Mouse (Mus musculus): ENCODE data around the gene Sept10. TPM values are rescaled to one million over a fixed set of nuclear protein-coding genes. Genes with fewer than 3 reads are reported as not detected.

Sept10 gene
- polyA plus RNA-seq, 1 experiment from 2014 or later, result 43.1 TPM

DNA sequence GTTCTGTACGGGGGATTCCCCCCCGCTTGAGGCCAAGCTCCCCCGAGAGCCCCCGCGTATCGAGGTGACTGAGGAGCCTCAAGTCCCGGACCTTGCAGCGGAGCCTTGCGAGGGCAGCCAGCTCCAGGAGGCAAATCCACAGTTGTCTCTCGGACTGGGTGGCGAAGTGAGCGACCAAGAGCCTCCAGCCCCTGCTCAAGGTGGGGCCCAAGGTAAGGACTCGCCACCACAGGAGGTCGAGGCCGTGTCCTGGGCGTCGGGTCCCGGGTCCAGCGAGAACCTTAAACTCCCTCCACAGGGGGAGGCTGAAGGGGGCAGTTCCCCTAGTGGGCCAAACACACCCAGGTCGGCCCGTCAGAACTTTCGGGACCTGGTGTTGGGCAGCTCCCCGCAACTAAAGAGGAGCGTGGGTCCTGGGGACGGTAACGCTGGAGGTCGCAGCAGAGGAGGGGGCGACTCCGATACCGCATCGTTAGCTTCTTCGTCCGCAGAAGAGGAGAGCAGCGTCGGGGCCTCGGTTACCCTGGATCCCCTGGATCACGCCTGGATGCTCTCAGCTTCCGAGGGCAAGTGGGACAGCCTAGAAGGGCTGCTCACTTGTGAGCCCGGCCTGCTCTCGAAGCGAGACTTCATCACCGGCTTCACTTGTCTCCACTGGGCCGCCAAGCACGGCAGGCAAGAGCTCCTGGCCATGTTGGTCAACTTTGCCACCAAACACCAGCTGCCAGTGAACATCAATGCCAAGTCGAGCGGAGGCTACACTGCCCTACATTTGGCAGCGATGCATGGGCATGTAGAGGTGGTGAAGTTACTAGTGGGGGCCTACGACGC is 839 bp upstream of the Sept10 start:
- DNase-seq (ENCODE audit: low spot score), result peak; percentile 78

DNA sequence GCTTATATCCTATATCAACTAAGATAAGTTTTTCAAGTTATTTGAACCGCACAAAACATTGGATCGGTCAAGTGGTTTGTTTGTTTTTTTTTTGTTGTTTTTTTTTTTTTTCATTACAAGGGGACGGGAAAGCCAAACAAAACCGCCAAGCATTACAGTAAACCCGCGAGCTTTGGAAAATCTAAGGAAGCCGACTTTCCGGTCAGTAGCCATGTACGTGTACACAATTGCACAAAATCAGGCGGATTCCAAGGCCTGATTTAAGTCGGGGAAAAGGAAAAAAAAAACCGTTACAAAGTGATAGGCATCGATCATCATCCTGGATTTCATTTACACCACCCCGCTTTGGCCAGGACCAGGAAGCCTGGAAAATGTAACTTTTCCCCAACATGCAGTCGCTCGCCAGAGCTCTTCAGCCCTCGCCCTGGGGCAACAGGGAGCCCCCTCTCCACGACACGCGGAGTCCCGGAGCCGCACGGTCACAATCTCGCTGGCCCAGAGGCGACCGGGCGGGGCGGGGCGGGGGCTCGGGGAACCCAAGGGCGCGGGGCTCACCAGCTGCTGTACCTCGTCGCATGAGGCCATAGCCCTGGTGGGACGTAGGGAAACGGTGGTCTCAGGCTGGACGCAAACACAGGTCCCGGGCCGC is 699 bp downstream of the Sept10 start:
- ATAC-seq (replicated peaks; ENCODE audit: low FRiP score, low TSS enrichment, low read depth) (no peak), DNase-seq (ENCODE audit: low spot score) (no peak)
- 1% methylated on average over 39 of the region's 39 CpGs for WGBS

More for the DNA sequence above, 839 bp upstream of the Sept10 start:
- Histone ChIP-seq H3K4me2 (ENCODE audit: low read length) (peak overlapping the region; percentile 99), H3K9ac (ENCODE audit: low read length) (peak overlapping the region; percentile 75), H3K4me3 (ENCODE audit: low read depth, low read length) (peak overlapping the region; percentile 85), H3K36me3 (ENCODE audit: control insufficient read depth, insufficient read depth, low read length) (no peaks in the 10 kb centered on the region), H3K27me3 (replicated peaks; ENCODE audit: control insufficient read depth, insufficient read depth, low read length) (no peaks in the 10 kb centered on the region), H3K9me3 (ENCODE audit: control insufficient read depth, low read length) (no peaks in the 10 kb centered on the region), H3K27ac (ENCODE audit: low read depth) (peak overlapping the region; percentile 90), H3K4me1 (replicated peaks; ENCODE audit: control insufficient read depth, insufficient read depth, low read length) (peaks cover 11% of the 10 kb centered on the region; the same call in 1 of the 2 replicates)
- ATAC-seq (replicated peaks; ENCODE audit: low FRiP score, low TSS enrichment, low read depth), result peak; percentile 21; the same call in 1 of the 2 replicates
- WGBS, result 2% methylated on average over 48 of the region's 49 CpGs

DNA sequence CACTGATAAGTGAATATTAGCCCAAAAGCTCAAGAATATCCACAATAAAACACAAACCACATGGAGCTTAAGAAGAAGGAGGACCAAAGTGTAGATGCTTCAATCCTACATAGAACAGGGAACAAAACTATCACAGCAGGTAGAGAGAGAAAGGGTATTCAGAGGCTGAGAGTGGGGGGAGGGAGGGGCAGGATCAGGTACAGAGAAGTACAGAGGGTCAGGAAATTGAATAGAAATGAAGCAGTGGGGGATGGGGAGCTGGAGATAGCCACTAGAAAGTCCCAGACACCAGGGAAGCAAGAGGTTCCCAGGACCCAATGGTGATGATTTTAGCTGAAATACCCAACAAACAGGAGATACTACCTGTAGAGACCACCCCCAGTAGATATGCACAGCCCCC is 21.6 kb downstream of the Sept10 start:
- ATAC-seq (replicated peaks; ENCODE audit: low FRiP score, low TSS enrichment, low read depth), result no peak
- Histone ChIP-seq H3K4me1 (replicated peaks; ENCODE audit: control insufficient read depth, insufficient read depth, low read length) (no peaks in the 10 kb centered on the region), H3K36me3 (ENCODE audit: control insufficient read depth, insufficient read depth, low read length) (no peaks in the 10 kb centered on the region), H3K4me2 (ENCODE audit: low read length) (no peak overlapping the region), H3K4me3 (ENCODE audit: low read depth, low read length) (no peak overlapping the region), H3K27ac (ENCODE audit: low read depth) (no peak overlapping the region), H3K9ac (ENCODE audit: low read length) (no peak overlapping the region), H3K27me3 (replicated peaks; ENCODE audit: control insufficient read depth, insufficient read depth, low read length) (no peaks in the 10 kb centered on the region), H3K9me3 (ENCODE audit: control insufficient read depth, low read length) (no peaks in the 10 kb centered on the region)
- DNase-seq (ENCODE audit: low spot score), result no peak

More for the DNA sequence above, 699 bp downstream of the Sept10 start:
- Histone ChIP-seq H3K4me3 (ENCODE audit: low read depth, low read length) (peak overlapping the region; percentile 85), H3K9ac (ENCODE audit: low read length) (peak overlapping the region; percentile 75), H3K9me3 (ENCODE audit: control insufficient read depth, low read length) (no peaks in the 10 kb centered on the region), H3K36me3 (ENCODE audit: control insufficient read depth, insufficient read depth, low read length) (no peaks in the 10 kb centered on the region), H3K4me2 (ENCODE audit: low read length) (peak overlapping the region; percentile 99), H3K27me3 (replicated peaks; ENCODE audit: control insufficient read depth, insufficient read depth, low read length) (no peaks in the 10 kb centered on the region), H3K4me1 (replicated peaks; ENCODE audit: control insufficient read depth, insufficient read depth, low read length) (peaks cover 11% of the 10 kb centered on the region; the same call in 1 of the 2 replicates), H3K27ac (ENCODE audit: low read depth) (peak overlapping the region; percentile 90)

DNA sequence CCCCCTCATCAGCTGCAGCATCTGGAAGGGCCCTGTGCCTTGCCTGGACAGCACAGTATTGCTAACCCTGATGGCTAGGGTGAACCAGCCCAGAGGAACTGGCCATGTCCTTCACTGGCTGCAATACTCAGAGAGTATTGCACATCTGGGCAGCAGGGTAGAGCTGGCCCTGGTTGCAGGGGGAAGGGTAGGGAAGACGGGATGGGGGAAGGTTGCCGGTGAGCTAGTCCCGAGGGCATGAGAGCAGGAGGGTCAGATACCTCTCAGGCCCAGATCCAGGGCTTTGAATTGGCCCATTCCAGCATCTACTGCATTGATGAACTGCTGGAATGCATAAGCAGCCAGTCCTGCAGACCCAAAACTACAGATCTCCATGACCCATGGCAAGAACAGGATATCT is 24.9 kb downstream of the Sept10 start:
- no peak for ATAC-seq (replicated peaks; ENCODE audit: low FRiP score, low TSS enrichment, low read depth)
- Histone ChIP-seq H3K9ac (ENCODE audit: low read length) (no peak overlapping the region), H3K36me3 (ENCODE audit: control insufficient read depth, insufficient read depth, low read length) (0 out of 2 replicates have a peak, but pooled peaks cover 2% of the 10 kb centered on the region), H3K4me2 (ENCODE audit: low read length) (no peak overlapping the region), H3K4me1 (replicated peaks; ENCODE audit: control insufficient read depth, insufficient read depth, low read length) (no peaks in the 10 kb centered on the region), H3K9me3 (ENCODE audit: control insufficient read depth, low read length) (no peaks in the 10 kb centered on the region), H3K4me3 (ENCODE audit: low read depth, low read length) (no peak overlapping the region), H3K27me3 (replicated peaks; ENCODE audit: control insufficient read depth, insufficient read depth, low read length) (no peaks in the 10 kb centered on the region), H3K27ac (ENCODE audit: low read depth) (no peak overlapping the region)
- 83% methylated on average over 3 of the region's 3 CpGs for WGBS
- DNase-seq (ENCODE audit: low spot score), result no peak

DNA sequence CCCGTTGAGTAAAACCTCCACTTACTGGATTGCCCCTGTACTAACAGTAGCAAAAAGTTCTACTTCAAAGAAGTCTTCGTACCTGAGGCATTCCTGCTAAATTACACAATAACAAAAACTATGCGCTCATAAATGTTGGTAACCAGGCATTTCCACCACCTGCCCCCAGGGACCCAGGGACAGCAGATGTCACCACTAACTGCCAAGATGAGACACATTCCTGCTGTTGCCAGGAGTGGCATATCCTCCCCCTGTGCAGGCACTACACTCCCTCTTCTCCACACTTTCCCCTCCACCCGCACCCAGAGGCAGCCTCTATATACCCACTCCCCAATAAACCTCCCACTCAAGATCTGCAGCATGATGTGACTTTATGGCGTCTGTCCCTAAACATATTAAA is 26.8 kb downstream of the Sept10 start:
- Histone ChIP-seq H3K27me3 (replicated peaks; ENCODE audit: control insufficient read depth, insufficient read depth, low read length) (no peaks in the 10 kb centered on the region), H3K36me3 (ENCODE audit: control insufficient read depth, insufficient read depth, low read length) (peaks cover 7% of the 10 kb centered on the region; the same call in 1 of the 2 replicates), H3K9me3 (ENCODE audit: control insufficient read depth, low read length) (no peaks in the 10 kb centered on the region), H3K4me2 (ENCODE audit: low read length) (no peak overlapping the region), H3K9ac (ENCODE audit: low read length) (no peak overlapping the region), H3K27ac (ENCODE audit: low read depth) (no peak overlapping the region), H3K4me1 (replicated peaks; ENCODE audit: control insufficient read depth, insufficient read depth, low read length) (no peaks in the 10 kb centered on the region), H3K4me3 (ENCODE audit: low read depth, low read length) (no peak overlapping the region)
- no peak for DNase-seq (ENCODE audit: low spot score)
- 71% methylated on average over 5 of the region's 5 CpGs for WGBS
- no peak for ATAC-seq (replicated peaks; ENCODE audit: low FRiP score, low TSS enrichment, low read depth)

DNA sequence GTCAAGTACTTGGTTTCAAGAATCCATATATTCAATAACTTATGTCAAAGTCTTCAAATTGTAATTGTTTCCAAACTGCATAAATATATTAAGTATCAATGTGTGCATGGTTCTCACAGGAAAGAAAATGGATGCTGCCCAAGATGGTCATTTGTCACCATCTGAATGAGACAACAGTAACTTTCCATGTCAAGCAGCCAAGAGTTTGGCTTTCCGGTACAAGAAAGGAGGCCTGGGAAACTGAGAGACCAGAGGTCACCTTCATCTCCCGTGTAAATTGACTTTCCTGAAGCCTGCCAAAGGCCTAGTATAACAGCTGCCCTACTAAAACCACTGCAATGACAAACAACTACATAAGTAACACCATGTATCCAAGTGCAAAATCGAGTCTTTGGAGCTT is 39.3 kb downstream of the Sept10 start:
- Histone ChIP-seq H3K4me2 (ENCODE audit: low read length) (no peak overlapping the region), H3K9me3 (ENCODE audit: control insufficient read depth, low read length) (no peaks in the 10 kb centered on the region), H3K27ac (ENCODE audit: low read depth) (no peak overlapping the region), H3K4me1 (replicated peaks; ENCODE audit: control insufficient read depth, insufficient read depth, low read length) (no peaks in the 10 kb centered on the region), H3K36me3 (ENCODE audit: control insufficient read depth, insufficient read depth, low read length) (peaks cover 26% of the 10 kb centered on the region; the same call in 1 of the 2 replicates), H3K4me3 (ENCODE audit: low read depth, low read length) (no peak overlapping the region), H3K9ac (ENCODE audit: low read length) (no peak overlapping the region), H3K27me3 (replicated peaks; ENCODE audit: control insufficient read depth, insufficient read depth, low read length) (no peaks in the 10 kb centered on the region)
- 73% methylated on average over 3 of the region's 3 CpGs for WGBS
- DNase-seq (ENCODE audit: low spot score), result no peak
- ATAC-seq (replicated peaks; ENCODE audit: low FRiP score, low TSS enrichment, low read depth), result no peak

DNA sequence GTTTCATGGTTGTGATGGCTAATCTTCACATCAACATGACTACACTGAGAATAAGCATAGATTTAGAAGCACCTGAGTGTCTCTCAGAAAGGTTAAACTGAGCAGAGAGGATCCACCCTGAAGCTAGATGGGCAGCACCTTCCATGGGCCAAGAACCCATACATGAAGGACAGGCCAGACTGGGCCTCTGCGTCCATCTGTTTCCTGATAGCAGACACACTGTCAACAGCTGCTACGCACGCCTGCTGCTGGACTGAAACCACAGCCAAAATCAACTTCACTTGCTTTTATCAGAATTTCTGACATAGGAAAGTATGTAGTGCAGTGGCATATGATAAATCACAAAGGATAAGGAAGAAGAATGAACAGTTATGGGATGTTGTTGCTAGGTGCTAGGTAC is 42.0 kb downstream of the Sept10 start:
- no peaks in the 10 kb centered on the region for H3K27me3 ChIP-seq (replicated peaks; ENCODE audit: control insufficient read depth, insufficient read depth, low read length)
- H3K36me3 ChIP-seq (ENCODE audit: control insufficient read depth, insufficient read depth, low read length), result peaks cover 38% of the 10 kb centered on the region; the same call in 1 of the 2 replicates
- no peaks in the 10 kb centered on the region for H3K9me3 ChIP-seq (ENCODE audit: control insufficient read depth, low read length)
- no peak overlapping the region for H3K4me3 ChIP-seq (ENCODE audit: low read depth, low read length)
- WGBS, result 70% methylated on average over 3 of the region's 3 CpGs
- no peak for ATAC-seq (replicated peaks; ENCODE audit: low FRiP score, low TSS enrichment, low read depth)
- no peak overlapping the region for H3K4me2 ChIP-seq (ENCODE audit: low read length)
- DNase-seq (ENCODE audit: low spot score), result no peak
- no peaks in the 10 kb centered on the region for H3K4me1 ChIP-seq (replicated peaks; ENCODE audit: control insufficient read depth, insufficient read depth, low read length)
- no peak overlapping the region for H3K27ac ChIP-seq (ENCODE audit: low read depth)
- H3K9ac ChIP-seq (ENCODE audit: low read length), result no peak overlapping the region

DNA sequence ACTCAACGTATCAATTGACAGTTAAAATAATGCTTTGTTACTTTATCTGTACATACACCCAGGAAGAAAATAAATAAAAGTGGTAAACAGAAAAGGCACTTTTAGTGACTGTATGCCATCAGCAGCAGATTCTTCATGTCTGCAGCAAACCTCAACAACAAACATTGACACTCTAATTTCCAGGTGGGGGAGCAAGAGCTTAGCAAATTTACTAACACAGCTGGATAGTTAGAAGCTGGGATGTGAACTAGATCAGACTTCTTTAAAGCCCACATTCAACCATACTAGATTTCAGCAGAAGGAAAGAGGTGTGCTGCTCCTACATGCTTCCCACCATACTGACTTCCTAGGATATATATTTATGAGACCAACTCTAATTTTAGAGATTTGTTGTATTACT is 49.1 kb downstream of the Sept10 start:
- Histone ChIP-seq H3K36me3 (ENCODE audit: control insufficient read depth, insufficient read depth, low read length) (peaks cover 27% of the 10 kb centered on the region; the same call in 1 of the 2 replicates), H3K27ac (ENCODE audit: low read depth) (no peak overlapping the region), H3K9ac (ENCODE audit: low read length) (no peak overlapping the region), H3K27me3 (replicated peaks; ENCODE audit: control insufficient read depth, insufficient read depth, low read length) (no peaks in the 10 kb centered on the region), H3K4me1 (replicated peaks; ENCODE audit: control insufficient read depth, insufficient read depth, low read length) (no peaks in the 10 kb centered on the region), H3K4me3 (ENCODE audit: low read depth, low read length) (no peak overlapping the region), H3K9me3 (ENCODE audit: control insufficient read depth, low read length) (no peaks in the 10 kb centered on the region), H3K4me2 (ENCODE audit: low read length) (no peak overlapping the region)
- ATAC-seq (replicated peaks; ENCODE audit: low FRiP score, low TSS enrichment, low read depth) (no peak), DNase-seq (ENCODE audit: low spot score) (no peak)
- WGBS, result 69% methylated on average over 1 of the region's 1 CpGs
